Mouse (Mus musculus) mature B cell (primary cell): ENCODE results near the gene Ate1.
"Not testable (repeated sequence)": the region's sequence is repeated elsewhere in the genome, so short reads cannot be mapped to it uniquely, and the experiment has no call there.

Source experiments
- in situ Hi-C: fragments of 300-500 bp; cut with MboI; formaldehyde crosslinking; loops from 2 replicates; pipeline ENCODE4 v1.14.3; 2019

Gene Ate1

GRCm38 (mm10) chr7:130520049-130520425 lies at the start of gene Ate1:
Gene Ate1 (minus strand): TSS chr7:130520369.
- in situ Hi-C loops = loop anchor here (25.0 kb wide), 1 partner anchor 1042 kb away; the partner anchor contains the start of gene Bub3

GRCm38 (mm10) chr7:130568783-130569436 lies 48.7 kb upstream of the Ate1 start:
- in situ Hi-C loops = no loop called here

GRCm38 (mm10) chr7:130564596-130564995 lies 44.4 kb upstream of the Ate1 start:
- in situ Hi-C loops = no loop called here

- in situ Hi-C loops = no loop called here
Measured at GRCm38 (mm10) chr7:130563880-130564279, 43.7 kb upstream of the Ate1 start.

- in situ Hi-C loops = no loop called here
Measured at GRCm38 (mm10) chr7:130563276-130563675, 43.1 kb upstream of the Ate1 start.

GRCm38 (mm10) chr7:130560933-130561332 lies 40.8 kb upstream of the Ate1 start:
- in situ Hi-C loops = no loop called here

GRCm38 (mm10) chr7:130558592-130558991 lies 38.4 kb upstream of the Ate1 start:
- in situ Hi-C loops = no loop called here

- in situ Hi-C loops = no loop called here
Measured at GRCm38 (mm10) chr7:130555597-130555996, 35.4 kb upstream of the Ate1 start.

- in situ Hi-C loops = no loop called here
Measured at GRCm38 (mm10) chr7:130553321-130553720, 33.2 kb upstream of the Ate1 start.

- in situ Hi-C loops = no loop called here
Measured at GRCm38 (mm10) chr7:130552780-130553179, 32.6 kb upstream of the Ate1 start.

- in situ Hi-C loops = no loop called here
Measured at GRCm38 (mm10) chr7:130547635-130548175, 27.5 kb upstream of the Ate1 start.

GRCm38 (mm10) chr7:130546791-130547484 lies 26.8 kb upstream of the Ate1 start:
- in situ Hi-C loops = no loop called here

GRCm38 (mm10) chr7:130546421-130546790 lies 26.2 kb upstream of the Ate1 start:
- in situ Hi-C loops = no loop called here

GRCm38 (mm10) chr7:130545893-130546292 lies 25.7 kb upstream of the Ate1 start:
- in situ Hi-C loops = no loop called here

GRCm38 (mm10) chr7:130545401-130545800 lies 25.2 kb upstream of the Ate1 start:
- in situ Hi-C loops = no loop called here

GRCm38 (mm10) chr7:130543181-130543580 lies 23.0 kb upstream of the Ate1 start:
- in situ Hi-C loops = no loop called here

- in situ Hi-C loops = no loop called here
Measured at GRCm38 (mm10) chr7:130540176-130540575, 20.0 kb upstream of the Ate1 start.

GRCm38 (mm10) chr7:130537068-130537467 lies 16.9 kb upstream of the Ate1 start:
- in situ Hi-C loops = no loop called here

- in situ Hi-C loops = no loop called here
Measured at GRCm38 (mm10) chr7:130535174-130535573, 15.0 kb upstream of the Ate1 start.

GRCm38 (mm10) chr7:130533316-130534260 lies 13.4 kb upstream of the Ate1 start:
- in situ Hi-C loops = no loop called here

- in situ Hi-C loops = not testable (repeated sequence)
Measured at GRCm38 (mm10) chr7:130531138-130531537, 11.0 kb upstream of the Ate1 start.

- in situ Hi-C loops = no loop called here
Measured at GRCm38 (mm10) chr7:130527306-130527705, 7.1 kb upstream of the Ate1 start.
